Mouse (Mus musculus) kidney, postnatal 10 days (tissue): Measurements from ENCODE around the gene Heg1.
A peak's percentile ranks its signal among the peaks of the same experiment; 100 is the strongest.

ENCODE experiments used
- DNase-seq: peaks from one replicate; pipeline ENCODE4 v3.0.0; 2021; ENCODE audit warnings: mixed read lengths

The Heg1 gene

DNA sequence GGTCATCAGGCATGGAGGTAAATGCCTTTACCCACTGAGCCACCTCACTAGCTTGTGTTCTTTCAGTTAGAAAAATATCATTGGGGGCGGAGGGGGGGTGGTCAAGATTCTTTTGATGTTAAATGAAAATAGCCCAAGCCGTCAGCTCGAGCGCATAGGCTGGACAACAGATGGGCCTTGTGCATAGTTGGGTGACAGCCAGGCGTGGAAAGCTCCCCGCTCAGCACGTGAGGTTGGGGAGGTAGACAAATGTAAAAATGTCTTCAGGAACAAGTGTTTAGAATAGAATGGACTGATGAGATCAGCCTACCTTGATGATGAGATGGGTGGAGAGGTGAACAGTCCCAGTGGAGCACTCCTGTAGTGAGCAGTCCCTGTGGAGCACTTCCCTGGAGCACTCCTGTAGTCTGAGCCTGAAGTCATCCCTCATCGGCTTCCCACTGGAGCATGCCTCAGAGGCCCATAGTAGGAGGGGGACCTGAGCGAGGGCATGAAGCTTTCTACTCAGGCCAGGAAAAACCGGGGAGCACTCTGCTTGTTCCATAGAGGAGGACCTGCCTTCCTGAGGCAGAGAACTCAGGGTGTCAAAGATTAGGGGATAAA, 62.0 kb downstream of the Heg1 start:
- DNase-seq: no peak

GRCm38 (mm10) chr16:33747346-33747954, 63.3 kb downstream of the Heg1 start:
- no peak for DNase-seq

GRCm38 (mm10) chr16:33747994-33748393, 63.8 kb downstream of the Heg1 start:
- DNase-seq: no peak

DNA sequence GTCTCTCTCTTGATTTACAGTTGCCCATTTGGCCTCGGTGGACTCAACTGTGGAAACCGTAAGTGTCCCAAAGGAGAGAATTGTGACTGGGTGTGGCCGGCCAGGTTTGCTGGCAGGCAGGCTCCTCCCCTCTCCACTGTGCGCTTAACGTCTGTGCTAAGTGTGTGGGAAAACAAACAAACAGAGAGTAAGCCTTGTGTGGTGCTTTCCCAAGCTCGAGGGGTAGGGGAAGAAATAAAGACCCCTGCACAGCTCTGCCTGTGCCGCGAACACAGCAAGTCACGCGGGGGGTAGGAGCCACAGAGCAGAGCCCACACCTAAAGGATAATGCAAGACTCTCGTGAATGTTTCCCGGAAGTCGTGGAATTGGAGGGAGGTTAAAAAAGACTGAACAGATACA, 67.0 kb downstream of the Heg1 start:
- no peak for DNase-seq

DNA sequence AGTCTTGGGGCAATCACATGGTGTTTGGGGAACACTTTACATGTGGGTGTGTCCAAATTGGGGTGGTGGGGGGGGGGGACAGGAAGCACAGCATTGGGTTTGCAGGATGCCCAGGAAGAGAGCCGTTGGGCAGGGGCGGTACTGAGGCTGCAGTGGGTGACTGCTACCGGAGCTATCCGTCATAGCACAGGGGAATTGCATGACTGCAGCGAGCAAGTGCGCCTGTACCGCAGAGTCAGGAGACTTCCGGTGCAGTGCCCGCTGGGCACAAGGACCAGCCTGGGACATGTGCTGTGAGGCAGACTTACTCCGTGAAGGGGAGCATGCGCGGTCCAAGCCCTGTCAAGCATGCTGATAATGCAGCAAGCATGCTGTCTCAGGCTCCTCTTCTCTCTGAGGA, 67.4 kb downstream of the Heg1 start:
- no peak for DNase-seq

DNA sequence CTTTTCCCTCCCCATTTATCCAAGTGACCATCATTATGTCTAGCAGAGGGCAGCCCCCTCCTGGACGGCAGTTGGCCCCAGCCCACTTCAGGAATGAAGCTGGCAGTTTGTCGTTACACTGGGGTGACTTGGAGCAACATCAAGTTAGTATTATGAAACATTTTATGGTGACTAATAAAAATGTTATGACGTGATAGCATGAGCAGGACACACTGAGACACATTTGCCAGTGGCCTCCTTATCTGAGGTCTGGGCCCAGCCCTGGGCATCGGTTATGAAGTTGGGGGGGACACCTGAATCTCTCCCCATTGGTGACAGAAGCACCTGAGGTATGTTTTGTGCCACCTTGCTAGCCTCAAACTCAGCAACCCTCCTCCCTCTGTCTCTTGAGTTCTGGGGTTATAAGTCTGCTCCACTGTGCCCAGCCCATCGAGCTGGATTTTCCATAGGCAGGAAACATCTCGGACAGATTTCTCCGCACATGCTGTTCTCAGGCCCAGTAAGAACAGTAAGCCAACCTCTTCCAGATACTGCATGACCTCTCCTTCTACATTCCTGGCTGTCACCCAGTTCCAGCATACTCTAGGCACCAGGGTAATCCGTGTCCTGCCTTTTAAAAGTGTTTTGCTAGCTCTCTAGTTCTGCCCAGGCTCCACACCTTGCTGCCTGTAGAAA, 68.9 kb downstream of the Heg1 start:
- no peak for DNase-seq

DNA sequence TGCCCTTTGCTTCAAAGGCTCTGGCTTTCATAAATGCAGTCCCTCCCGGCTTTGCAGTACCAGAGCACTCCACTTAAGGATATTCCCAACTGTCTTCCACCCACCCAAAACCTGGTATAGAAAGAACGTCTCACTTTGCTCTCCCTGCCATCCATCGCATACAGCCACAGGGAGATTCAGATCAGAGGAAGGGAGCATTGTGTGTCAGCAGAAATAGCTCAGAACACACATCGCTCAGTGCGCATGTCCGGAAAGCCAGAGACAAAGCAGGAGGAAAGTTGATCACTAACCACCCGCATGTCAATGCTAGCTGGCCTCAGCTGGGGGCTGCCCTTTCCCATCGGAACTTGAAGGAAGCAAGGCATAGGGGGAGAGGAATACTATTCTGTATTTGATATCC, 71.1 kb downstream of the Heg1 start:
- DNase-seq: no peak

DNA sequence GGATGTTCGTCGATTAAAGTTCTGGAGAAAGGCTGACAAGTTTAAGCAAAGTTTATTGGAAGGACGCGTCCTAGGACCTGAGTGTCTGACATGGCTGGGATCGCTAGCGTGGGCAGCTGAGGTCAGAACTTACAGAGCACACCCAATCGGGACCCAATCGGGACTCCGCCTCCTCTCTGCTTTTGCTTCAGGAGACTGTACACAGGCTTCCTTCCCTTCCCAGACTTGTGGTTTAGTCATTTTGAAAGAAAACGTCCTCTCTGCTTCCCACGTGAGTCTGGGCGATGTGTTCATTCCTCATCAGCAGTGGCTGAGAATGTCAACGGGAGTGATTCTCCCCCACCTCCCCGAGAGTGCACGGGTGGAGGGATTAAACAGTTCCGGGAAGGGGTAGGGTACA, 71.8 kb downstream of the Heg1 start:
- DNase-seq: no peak

DNA sequence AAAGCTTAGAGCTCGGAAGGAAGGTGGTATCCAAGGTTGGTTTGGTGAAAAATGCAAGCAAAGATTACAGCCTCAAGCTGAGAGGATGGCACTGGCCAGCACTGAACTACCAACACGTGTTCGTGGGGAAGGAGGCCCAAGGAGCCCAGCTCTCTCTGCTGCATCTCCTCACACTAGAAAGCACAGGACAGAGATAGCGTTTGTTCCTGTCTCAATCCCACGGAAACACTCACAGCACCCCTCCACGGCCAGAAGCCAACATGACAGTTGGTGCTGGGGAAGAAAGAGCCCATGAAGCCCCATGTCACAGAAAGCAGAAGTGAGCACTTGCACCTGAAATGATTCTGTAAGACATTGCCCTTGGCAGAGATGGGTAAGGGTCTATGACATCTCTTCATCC, 72.2 kb downstream of the Heg1 start:
- no peak for DNase-seq

- DNase-seq: no peak
These were observed 75.0 kb downstream of the Heg1 start for GRCm38 (mm10) chr16:33759207-33759606.

GRCm38 (mm10) chr16:33760542-33760941, 76.4 kb downstream of the Heg1 start:
- DNase-seq: no peak

GRCm38 (mm10) chr16:33760996-33761395, 76.8 kb downstream of the Heg1 start:
- DNase-seq: no peak

DNA sequence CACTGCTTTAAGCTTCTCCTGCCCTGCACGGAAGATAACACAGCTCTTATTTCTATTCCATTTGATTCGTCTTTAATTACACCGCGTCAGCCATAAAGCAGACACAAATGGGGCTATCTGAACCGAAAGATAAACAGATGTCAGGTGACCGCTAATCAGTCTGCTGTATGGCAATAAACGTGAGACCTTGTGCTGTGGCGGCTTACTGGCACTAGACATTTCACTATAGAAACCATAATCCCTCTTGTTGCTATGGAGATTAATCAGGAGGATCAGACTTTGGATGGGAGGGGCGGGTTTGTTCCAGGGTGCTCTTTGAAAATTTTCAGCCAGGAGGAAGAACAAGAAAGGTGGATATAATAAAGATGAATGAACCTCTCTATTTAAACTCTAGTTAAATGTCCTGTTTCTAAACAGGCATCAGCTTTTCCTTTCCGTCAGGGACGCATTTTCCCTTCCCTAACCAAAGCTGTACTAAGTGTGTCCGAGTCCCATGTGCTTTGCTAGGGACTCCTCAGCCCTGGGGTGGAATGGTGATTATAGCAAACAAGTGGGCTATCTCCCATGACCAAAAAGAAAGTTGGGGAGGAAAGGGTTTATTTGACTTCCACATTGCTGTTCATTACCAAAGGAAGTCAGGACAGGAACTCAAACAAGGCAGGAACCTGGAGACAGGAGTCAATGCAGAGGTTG, 80.5 kb downstream of the Heg1 start:
- no peak for DNase-seq

DNA sequence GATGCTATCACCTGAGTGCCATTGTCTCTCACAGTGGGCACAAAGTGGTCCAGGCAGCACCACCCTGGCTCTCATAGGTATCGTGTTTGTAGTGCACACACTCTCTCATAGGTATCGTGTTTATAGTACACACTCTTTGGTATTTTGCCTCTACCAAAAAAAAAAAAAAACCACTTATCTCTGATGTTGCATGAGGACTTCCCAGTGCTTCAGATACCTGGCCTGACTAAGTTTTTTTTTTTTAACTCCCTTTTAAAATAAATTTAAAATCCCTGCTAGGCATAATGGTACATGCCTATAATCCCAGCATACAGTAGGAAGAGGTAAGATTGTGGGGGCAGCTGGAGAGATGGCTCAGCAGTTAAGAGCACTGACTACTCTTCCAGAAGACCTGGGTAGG, 81.3 kb downstream of the Heg1 start:
- no peak for DNase-seq

DNA sequence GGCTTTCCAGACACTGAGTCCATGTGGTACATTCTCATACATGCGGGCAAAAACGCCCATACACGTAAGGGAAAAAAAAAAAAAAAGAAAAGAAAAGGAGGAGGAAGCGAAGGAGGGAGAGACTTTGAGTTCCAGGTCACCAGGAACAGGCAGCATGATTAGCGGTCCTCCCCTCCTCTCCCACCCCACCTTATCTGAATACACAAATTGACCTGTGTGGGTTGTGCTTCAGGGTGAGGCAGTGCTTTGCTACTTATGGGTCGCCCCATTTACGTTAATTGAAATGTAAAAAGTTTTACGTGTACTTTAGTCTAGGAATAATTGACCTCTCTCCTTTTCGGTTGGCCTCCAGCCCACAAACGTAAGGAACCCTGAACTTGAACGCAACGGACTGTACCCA, 82.1 kb downstream of the Heg1 start:
- DNase-seq: no peak

- DNase-seq: no peak
These were observed 82.6 kb downstream of the Heg1 start for GRCm38 (mm10) chr16:33766757-33767156.

DNA sequence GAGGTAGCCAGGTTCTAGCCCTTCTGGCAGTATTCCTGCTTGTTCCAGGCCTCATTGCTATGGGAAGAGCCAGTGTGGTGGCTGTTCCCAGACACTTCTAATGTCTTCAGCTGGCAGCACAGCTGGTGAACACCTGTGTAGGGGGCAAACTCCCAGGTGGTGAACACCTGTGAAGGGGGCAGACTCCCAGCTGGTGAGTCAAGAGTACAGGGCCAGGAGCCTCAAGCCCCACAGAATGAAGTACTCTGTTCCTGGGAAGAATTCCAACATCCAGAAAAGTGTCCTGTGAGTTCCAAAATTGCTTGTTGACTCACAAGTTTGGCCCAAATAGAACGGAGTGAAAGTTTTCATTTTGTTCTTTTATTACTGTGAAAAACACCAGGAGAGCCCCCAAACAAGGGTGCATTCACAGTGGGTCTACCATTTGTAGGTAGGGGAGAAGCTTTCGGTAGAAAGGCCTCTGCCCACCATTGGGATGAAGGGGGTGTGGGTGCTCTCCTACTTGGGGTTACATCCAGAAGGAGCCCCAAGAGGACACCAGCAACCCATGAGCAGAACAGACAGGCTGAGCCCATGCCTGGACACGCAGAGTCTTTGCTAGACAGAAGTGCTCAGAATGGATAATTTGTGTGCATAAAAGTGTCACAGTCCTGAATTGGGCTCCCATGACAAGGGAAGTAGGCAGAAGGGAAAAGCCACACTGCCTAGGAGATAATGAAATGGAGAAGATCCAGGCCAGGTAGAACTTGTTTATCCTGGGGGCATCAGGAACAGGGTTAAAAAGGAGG, 84.5 kb downstream of the Heg1 start:
- no peak for DNase-seq

DNA sequence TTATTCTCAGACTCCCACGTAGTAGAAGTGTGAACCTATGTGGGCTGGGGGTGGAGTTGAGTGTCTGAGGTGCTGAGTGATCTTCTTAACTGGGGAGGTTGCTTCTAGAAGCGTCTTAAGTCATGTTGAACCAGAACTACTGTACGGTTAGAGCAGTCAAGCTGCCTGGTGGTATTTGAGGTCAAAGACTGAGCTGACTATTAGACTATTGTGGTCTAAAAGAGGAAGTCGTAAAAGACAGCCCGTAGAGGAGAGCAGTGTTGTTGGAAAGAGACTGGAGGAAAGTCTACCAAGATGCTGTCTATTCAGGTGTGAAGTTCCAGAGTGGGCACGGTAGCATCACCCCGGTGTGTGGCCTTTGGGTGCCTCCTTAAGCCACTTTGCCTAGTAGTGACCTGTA, 85.7 kb downstream of the Heg1 start:
- no peak for DNase-seq

DNA sequence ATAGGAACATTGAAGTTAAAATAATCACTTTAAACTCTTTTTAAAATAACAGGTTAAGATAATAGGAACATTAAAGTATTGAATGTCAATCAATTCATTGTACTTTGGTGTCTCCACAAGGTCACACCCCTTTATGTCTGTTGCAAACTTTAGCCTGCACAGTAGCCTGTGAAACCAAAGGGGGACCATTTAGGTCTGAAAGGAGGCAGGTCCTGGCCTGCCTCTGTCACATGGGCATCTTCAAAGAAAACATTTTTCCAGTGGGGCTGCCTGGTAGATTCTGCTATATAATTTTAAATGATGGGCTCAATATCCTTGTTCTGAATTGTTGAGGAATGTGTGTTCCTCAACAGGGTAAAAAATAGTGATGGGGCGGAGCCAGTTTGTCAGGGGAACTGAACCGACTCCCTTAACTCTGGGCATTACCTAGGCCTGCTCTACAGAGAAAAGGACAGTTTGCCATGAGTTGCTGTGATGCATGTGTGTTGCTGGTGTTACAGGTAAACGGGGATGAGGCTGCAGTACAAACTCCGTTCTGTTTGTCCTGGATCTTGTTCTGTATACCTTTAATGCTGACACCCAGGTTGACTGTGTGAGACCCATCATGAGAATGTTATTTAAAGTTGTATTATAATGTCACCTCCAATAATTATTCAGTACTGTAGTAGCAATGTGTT, 86.7 kb downstream of the Heg1 start:
- DNase-seq: no peak

GRCm38 (mm10) chr16:33772809-33773208, 88.6 kb downstream of the Heg1 start:
- DNase-seq: no peak

DNA sequence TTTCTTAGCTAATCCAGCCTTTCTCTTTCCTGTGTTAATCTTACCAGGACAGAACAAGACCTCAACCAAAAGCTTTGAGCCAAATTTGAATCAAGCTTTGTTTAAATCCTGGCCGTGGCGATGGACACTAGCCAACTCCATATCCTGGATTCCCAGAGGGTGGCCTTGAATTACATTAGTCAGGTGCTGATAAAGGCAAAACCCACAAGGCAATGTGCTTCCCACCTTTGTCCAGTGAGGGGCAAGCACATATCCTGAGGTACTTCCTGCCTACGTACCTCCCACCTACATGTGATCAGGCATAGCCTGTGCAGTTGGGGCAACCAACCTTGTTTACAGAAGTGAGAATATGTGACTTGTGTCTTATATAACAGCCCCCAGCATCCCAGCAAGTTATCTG, 90.8 kb downstream of the Heg1 start:
- DNase-seq: peak; percentile 24

DNA sequence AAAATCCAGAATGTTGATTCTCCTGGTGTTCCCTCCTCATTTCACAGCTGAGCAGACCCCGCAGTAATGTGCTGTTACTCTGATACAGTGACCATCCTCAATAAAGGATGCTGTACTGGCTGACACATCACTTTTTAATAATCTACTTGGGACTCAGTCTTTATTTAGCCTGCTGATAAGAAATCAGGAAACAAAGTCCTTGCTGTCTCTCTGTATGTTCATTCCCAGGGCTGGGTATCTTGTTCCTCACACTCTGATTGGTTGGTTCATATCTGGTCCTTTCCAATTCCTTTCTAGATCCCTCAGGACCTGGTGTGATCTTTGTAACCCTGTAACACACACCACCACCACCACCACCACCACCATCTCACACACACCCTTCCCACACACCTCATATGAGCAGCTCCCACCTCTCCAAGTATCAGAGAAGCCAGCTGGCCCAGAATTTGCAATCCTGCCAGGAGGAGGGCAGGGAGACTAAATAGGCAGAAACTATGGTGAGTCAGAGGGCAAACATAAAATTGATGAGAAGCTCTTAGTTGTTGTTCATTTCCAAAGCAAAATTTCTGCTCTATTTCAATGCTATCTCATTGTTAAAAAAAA, 91.7 kb downstream of the Heg1 start:
- DNase-seq: no peak
